Mouse (Mus musculus): ENCODE data around the gene Gas1.

The Gas1 gene

GRCm38 (mm10) chr13:60173186-60173585, 4.0 kb downstream of the Gas1 start:
- no peak for DNase-seq (ENCODE audit: low spot score)

GRCm38 (mm10) chr13:60172366-60173017, 4.7 kb downstream of the Gas1 start:
- no peak for DNase-seq (ENCODE audit: low spot score)

DNA sequence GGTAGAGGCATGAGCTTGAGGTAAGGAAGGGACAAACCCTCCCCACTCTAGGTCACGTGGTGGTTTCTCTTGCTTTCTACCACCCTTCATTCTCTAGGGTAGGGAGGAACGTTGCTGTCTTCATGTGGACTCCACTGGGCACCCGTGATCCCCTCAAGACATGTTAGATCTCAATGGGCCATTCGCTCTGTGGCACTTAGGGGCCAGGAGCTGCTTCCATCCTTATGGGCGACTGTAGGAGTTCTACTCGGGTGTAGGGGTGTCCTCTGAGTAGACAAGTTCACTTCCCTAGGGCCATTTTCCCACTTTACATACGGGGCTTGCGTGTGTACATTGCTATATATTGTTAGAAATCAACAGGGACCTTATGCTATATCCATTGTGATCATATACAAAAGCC, 5.4 kb downstream of the Gas1 start:
- DNase-seq (ENCODE audit: low spot score): no peak

GRCm38 (mm10) chr13:60170898-60171715, 6.1 kb downstream of the Gas1 start:
- no peak for DNase-seq (ENCODE audit: low spot score)

DNA sequence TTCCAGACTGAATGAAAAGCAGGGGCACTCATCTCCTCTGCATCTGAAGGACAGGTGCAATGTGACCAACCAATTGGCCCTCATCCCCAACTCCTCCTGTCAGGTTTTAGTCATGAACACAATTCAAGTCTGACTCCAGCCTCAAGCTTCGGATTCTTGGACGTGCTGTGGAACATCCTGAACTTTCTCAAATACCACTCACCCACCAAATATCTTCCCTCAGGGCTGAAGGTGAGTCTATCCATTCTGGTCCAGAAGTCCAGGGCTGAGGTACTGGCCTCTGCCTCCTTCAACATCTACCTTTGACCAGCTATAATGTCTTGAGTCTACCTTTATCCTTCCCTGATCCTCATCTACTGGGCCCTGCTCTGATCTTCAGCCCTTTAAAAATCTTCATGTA, 8.1 kb downstream of the Gas1 start:
- no peak for DNase-seq (ENCODE audit: low spot score)

DNA sequence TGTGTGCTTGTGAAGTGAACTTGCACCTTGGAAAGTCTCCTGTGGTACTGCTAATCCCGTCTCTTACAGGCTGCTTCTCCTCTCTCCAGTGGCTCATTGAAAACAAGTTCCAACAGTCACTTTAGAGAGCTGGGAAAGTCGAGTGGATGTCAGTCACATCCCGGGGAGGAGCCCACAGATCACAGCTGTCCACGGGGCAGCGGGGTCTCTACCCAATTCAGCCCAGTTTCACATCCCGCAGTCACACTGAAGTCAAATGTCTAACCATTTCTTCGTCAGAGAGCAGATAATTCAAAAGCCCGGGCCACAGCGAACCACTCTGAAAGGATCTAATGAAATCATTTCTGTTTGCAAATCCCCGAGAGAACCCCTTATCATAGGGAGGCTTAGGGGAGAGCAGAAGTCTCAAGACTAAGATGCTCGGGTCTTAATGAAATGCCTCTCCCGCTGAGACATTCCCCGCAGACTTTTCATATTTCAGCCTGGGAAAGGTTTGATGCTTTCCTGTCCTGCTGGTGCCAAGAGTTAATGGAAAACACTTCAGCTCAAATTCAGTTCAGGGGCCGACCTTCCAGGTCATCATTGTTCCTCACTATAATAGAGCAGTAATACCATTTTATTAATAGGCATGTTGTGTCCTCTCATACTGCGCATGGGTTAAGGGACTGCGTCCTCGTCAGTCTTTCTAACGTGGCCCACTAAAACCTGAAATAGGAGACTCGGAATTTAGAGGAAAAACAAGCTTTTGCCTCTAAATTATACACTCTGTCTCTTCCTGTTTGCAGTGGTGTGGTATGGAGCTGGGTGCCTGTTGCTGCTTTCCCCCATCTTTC, 20.7 kb downstream of the Gas1 start:
- no peak for DNase-seq (ENCODE audit: low spot score)

DNA sequence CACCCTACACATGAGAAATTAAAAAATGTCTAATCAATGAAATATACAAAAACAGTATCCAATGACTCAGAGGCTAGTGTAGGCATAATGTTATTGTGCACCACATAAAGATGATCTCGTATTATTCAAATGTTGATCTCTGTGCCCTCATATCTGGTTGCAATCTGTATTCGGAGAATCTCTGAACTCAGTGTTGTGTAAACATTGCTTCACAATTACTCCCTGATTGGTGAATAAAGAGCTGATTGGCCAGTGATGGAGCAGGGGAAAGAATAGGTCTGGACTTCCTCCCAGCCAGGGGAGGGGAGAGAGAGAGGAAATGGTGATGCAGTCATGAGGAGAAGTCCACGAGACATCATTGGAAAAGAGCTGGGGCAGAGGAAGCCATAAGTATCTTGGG, 23.0 kb downstream of the Gas1 start:
- DNase-seq (ENCODE audit: low spot score): no peak

- DNase-seq (ENCODE audit: low spot score): no peak
These were observed 28.9 kb downstream of the Gas1 start for GRCm38 (mm10) chr13:60148235-60148634.

- DNase-seq (ENCODE audit: low spot score): no peak
These were observed 29.3 kb downstream of the Gas1 start for GRCm38 (mm10) chr13:60147857-60148181.

DNA sequence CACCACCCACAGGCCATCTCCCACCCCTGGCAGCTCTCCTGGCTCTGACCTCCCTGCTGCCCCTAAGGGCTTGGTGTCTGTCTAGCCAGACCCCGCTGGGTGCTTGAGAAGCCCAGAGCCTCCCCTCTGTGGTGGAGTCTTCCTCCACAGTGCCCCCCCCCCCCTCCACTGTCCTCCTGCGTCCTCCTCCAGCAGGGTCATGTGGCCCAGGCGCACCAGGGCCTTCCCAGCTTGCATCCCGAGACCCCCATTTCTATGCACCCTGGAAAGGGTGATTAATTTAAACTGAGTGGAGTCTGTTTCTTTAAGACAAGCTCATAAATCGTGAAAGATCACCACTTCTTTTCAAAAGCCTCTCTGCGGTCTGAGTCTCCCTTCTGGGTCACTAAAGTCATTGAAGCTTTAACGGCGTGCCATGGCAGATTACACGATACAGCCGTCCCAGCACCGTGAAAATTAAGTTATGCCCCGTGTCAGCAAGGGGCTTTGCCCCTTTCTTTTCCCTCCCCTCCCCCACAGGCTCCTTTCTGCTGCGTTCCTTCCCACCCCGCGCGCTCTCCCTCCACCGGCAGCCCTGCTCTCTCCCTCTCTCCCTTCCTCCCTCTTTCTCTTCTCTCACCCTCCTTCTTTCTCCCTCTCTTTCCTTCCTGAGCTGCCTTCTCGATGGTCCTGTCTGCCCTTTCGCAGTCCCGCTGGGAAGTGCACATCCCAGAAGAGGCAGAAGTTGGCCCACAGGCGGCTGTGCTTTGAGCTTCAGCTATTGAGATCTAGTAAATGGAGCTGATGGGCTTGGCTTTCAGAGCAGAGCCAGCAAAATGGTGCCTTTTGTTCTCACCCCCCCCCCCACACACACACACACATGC, 29.9 kb downstream of the Gas1 start:
- DNase-seq (ENCODE audit: low spot score): peak; percentile 25

DNA sequence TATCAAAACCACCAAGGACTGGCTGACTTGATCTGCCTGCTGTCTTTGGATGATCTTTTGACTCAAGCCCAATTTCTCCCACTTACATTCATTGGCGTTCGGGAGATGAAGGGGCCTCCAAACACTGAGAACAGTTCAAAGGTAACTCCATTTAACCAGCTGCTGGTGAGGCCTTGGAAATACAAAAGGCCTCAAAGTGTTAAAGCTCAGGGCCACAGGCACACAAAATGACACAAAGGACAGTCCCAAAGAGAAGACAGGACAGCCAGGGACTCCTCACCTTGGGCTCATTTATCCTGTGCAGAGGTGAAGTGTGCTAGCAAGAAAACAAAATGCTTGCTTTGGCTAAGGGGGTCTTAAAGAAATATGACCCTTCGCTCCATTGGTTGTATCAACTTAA, 30.9 kb downstream of the Gas1 start:
- no peak for DNase-seq (ENCODE audit: low spot score)

GRCm38 (mm10) chr13:60136962-60137361, 40.2 kb downstream of the Gas1 start:
- DNase-seq (ENCODE audit: low spot score): no peak

- DNase-seq (ENCODE audit: low spot score): no peak
These were observed 42.7 kb downstream of the Gas1 start for GRCm38 (mm10) chr13:60134439-60134799.

- no peak for DNase-seq (ENCODE audit: low spot score)
These were observed 43.3 kb downstream of the Gas1 start for GRCm38 (mm10) chr13:60133716-60134438.

- no peak for DNase-seq (ENCODE audit: low spot score)
These were observed 45.4 kb downstream of the Gas1 start for GRCm38 (mm10) chr13:60131771-60132170.

- DNase-seq (ENCODE audit: low spot score): no peak
These were observed 47.6 kb downstream of the Gas1 start for GRCm38 (mm10) chr13:60129541-60129940.

GRCm38 (mm10) chr13:60126338-60126737, 50.8 kb downstream of the Gas1 start:
- DNase-seq (ENCODE audit: low spot score): no peak

DNA sequence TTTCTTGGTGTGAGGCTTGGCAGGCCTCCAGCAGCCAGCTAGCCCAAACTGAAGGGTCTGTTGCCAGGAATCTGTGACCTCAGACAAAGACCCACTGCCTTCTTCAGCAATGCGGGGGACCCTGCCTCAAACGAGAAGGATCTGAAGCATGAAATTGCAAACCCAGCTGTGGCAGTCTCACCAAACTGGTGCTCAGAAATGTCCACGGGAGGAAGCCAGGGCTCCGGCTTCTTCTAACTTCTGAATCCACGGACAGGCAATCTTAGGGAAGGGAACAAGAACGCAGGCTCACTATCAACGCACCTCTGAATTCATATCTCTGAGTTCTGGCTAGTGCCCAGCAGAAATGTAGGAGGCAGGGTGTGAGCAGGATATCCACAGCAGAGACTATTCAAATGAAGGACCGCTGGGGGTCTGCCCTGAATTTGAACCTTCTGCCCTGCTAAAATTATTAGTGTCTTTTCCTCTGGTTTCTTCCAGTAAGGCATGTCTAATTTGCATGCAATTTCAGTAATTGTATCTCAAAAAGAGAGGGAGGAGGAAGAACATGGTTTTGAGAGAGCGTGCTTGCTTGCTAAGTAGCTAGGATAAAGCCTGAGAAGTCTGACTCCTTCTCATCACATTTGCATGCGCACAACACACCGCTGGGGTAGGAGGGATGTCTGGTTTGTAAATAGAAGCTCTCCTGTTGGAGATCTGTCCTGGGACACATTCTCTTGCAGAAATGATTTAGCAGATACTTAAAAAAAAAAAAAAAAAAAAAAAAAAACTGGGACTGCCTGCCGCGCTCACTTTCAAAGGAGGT, 51.5 kb downstream of the Gas1 start:
- no peak for DNase-seq (ENCODE audit: low spot score)

GRCm38 (mm10) chr13:60125020-60125419, 52.1 kb downstream of the Gas1 start:
- DNase-seq (ENCODE audit: low spot score): no peak

DNA sequence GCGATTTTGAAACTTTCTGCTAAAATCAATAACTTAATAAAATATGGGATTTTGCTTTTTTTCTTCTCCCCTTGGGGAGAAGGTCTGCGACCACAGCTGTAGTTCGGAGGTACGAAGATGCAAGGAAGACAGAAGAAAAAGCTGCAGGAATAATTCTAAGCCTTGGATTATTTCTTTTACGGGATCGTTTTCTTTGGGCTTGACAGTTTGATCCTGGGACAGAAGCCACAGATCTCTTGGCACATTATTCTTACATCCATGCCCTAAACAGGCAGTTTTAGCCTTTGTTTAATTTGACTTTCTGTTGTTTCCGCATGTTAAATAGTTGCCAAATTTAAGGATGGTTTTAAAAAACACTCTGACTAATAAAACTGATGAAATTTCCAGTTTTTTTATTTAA, 52.7 kb downstream of the Gas1 start:
- DNase-seq (ENCODE audit: low spot score): no peak

All from MN1 (cell line).